Comparison of ENCODE assay signal across 25 mouse cellular contexts in genomic region chr19:37695146-37695545, GRCm38 (mm10). TPM values are rescaled to one million over a fixed set of nuclear protein-coding genes. Genes with fewer than 3 reads are reported as not detected.
DNase-seq lines count a peak whose midpoint lies in the region; ATAC-seq and TF ChIP-seq lines count a peak whose summit lies in the region.
"Had no signal": no experiment of that assay in that cellular context is flagged by ENCODE, and none has a peak within 500 bp of the region (broad histone marks: within the 10 kb centered on the region; RNA-seq: fewer than 3 reads in every experiment).

No protein-coding gene starts in this region.

- no peak overlapping the region for H3K9ac ChIP-seq in hindbrain, embryonic 11.5 days (ENCODE audit: low read depth, low read length)
- H3K9ac ChIP-seq in hindbrain, embryonic 16.5 days (ENCODE audit: low read depth, low read length), result no peak overlapping the region
- H3K9ac ChIP-seq in liver, adult 2 months (ENCODE audit: low read depth, low read length), result peak overlapping the region; percentile 42
- no peak overlapping the region for H3K9ac ChIP-seq in liver, embryonic 12.5 days
- H3K9ac ChIP-seq in neural tube, embryonic 15.5 days (replicated peaks), result no peak overlapping the region
- H3K9ac ChIP-seq: embryonic facial prominence, embryonic 12.5 days; forebrain, embryonic 13.5 days; forebrain, embryonic 15.5 days; forebrain, postnatal 0 days had no signal

- no peaks in the 10 kb centered on the region for H3K79me2 ChIP-seq in liver, adult 2 months (ENCODE audit: control insufficient read depth, insufficient read depth, low read length)

- H3K9me3 ChIP-seq in hindbrain, embryonic 11.5 days (ENCODE audit: control insufficient read depth, low read length), result no peaks in the 10 kb centered on the region
- no peaks in the 10 kb centered on the region; the same call in 1 of the 2 replicates for H3K9me3 ChIP-seq in hindbrain, embryonic 16.5 days (ENCODE audit: control insufficient read depth, low read length)
- no peaks in the 10 kb centered on the region for H3K9me3 ChIP-seq in liver, embryonic 12.5 days (replicated peaks)
- no peaks in the 10 kb centered on the region for H3K9me3 ChIP-seq in neural tube, embryonic 15.5 days (replicated peaks)
- H3K9me3 ChIP-seq in embryonic facial prominence, embryonic 10.5 days, result no peaks in the 10 kb centered on the region
- H3K9me3 ChIP-seq: embryonic facial prominence, embryonic 12.5 days; forebrain, embryonic 13.5 days; forebrain, embryonic 15.5 days had no signal

- TF ChIP-seq CTCF in liver, adult 2 months (IDR thresholded peaks at IDR 0.05; ENCODE audit: low read depth, low read length), result no peak

- 20% methylated on average over 13 of the region's 13 CpGs for WGBS in hindbrain, embryonic 11.5 days
- WGBS in hindbrain, embryonic 16.5 days, result 32% methylated on average over 13 of the region's 13 CpGs
- 21% methylated on average over 13 of the region's 13 CpGs for WGBS in liver, adult 2 months
- 46% methylated on average over 13 of the region's 13 CpGs for WGBS in liver, embryonic 12.5 days (ENCODE audit: insufficient replicate concordance)
- 27% methylated on average over 13 of the region's 13 CpGs for WGBS in neural tube, embryonic 15.5 days
- WGBS in embryonic facial prominence, embryonic 10.5 days, result 27% methylated on average over 13 of the region's 13 CpGs

- ATAC-seq in hindbrain, embryonic 11.5 days (ENCODE audit: low FRiP score), result no peak
- ATAC-seq in hindbrain, embryonic 16.5 days, result no peak
- no peak for ATAC-seq in liver, embryonic 12.5 days
- no peak for ATAC-seq in neural tube, embryonic 15.5 days (ENCODE audit: low FRiP score)
- ATAC-seq: forebrain, embryonic 13.5 days; forebrain, embryonic 15.5 days; forebrain, postnatal 0 days had no signal

- H3K27ac ChIP-seq in hindbrain, embryonic 11.5 days (ENCODE audit: low read depth, low read length), result no peak overlapping the region
- no peak overlapping the region for H3K27ac ChIP-seq in hindbrain, embryonic 16.5 days (ENCODE audit: low read depth, low read length)
- peak overlapping the region; percentile 74 for H3K27ac ChIP-seq in liver, adult 2 months (replicated peaks; ENCODE audit: insufficient read depth, low read depth, low read length)
- no peak overlapping the region for H3K27ac ChIP-seq in liver, embryonic 12.5 days
- H3K27ac ChIP-seq in neural tube, embryonic 15.5 days (replicated peaks), result no peak overlapping the region
- H3K27ac ChIP-seq in embryonic facial prominence, embryonic 10.5 days (replicated peaks), result no peak overlapping the region
- H3K27ac ChIP-seq: embryonic facial prominence, embryonic 12.5 days; forebrain, embryonic 13.5 days; forebrain, embryonic 15.5 days had no signal

- TF ChIP-seq POLR2A in liver, adult 2 months (IDR thresholded peaks at IDR 0.05; ENCODE audit: extremely low read depth, insufficient read depth, low read length), result no peak

- peak; percentile 41 for DNase-seq in hindbrain, embryonic 11.5 days (ENCODE audit: low spot score)
- peak; percentile 85 for DNase-seq in liver, adult 2 months (ENCODE audit: extremely low read depth, low read depth, low spot score)
- DNase-seq in neural tube, embryonic 10.5 days (ENCODE audit: extremely low spot score, low spot score), result peak; percentile 24
- peak; percentile 32 for DNase-seq in embryonic facial prominence, embryonic 10.5 days (ENCODE audit: low spot score)
- DNase-seq in heart, postnatal 4 days, result no peak
- DNase-seq: adrenal gland, adult 2 months; adrenal gland, postnatal 10 days; adrenal gland, postnatal 25 days; cerebellum, adult 11 months; cerebellum, adult 18-20 months; cerebellum, adult 8-10 months; cerebellum, adult 9-11 months; cerebellum, postnatal 14 days; cerebellum, postnatal 36 days had no signal

- no peak overlapping the region for H3K4me3 ChIP-seq in hindbrain, embryonic 11.5 days (ENCODE audit: low read depth, low read length)
- no peak overlapping the region for H3K4me3 ChIP-seq in hindbrain, embryonic 16.5 days (ENCODE audit: low read length)
- H3K4me3 ChIP-seq in liver, adult 2 months (ENCODE audit: insufficient read depth, low read depth, low read length), result no peak overlapping the region; the same call in 1 of the 2 replicates
- no peak overlapping the region for H3K4me3 ChIP-seq in liver, embryonic 12.5 days
- no peak overlapping the region for H3K4me3 ChIP-seq in neural tube, embryonic 15.5 days (replicated peaks)
- peak overlapping the region; percentile 30 for H3K4me3 ChIP-seq in embryonic facial prominence, embryonic 10.5 days
- H3K4me3 ChIP-seq: forebrain, embryonic 13.5 days; forebrain, embryonic 15.5 days had no signal

- H3K27me3 ChIP-seq in hindbrain, embryonic 11.5 days (ENCODE audit: control insufficient read depth, insufficient read depth, low read length), result peaks cover 100% of the 10 kb centered on the region
- peaks cover 90% of the 10 kb centered on the region for H3K27me3 ChIP-seq in hindbrain, embryonic 16.5 days (replicated peaks; ENCODE audit: control insufficient read depth, insufficient read depth, low read length)
- H3K27me3 ChIP-seq in liver, adult 2 months (ENCODE audit: control insufficient read depth, insufficient read depth, low read length), result no peaks in the 10 kb centered on the region
- H3K27me3 ChIP-seq in liver, embryonic 12.5 days (replicated peaks), result peaks cover 100% of the 10 kb centered on the region
- H3K27me3 ChIP-seq in neural tube, embryonic 15.5 days (replicated peaks), result peaks cover 100% of the 10 kb centered on the region
- H3K27me3 ChIP-seq in embryonic facial prominence, embryonic 10.5 days (replicated peaks; ENCODE audit: low read depth, poor library complexity, severe bottlenecking), result peaks cover 100% of the 10 kb centered on the region

- peaks cover 19% of the 10 kb centered on the region for H3K4me1 ChIP-seq in hindbrain, embryonic 11.5 days (replicated peaks; ENCODE audit: control insufficient read depth, insufficient read depth, low read length)
- peaks cover 29% of the 10 kb centered on the region for H3K4me1 ChIP-seq in hindbrain, embryonic 16.5 days (ENCODE audit: control insufficient read depth, insufficient read depth, low read depth, low read length)
- peaks cover 9% of the 10 kb centered on the region; the same call in 1 of the 2 replicates for H3K4me1 ChIP-seq in liver, adult 2 months (ENCODE audit: control insufficient read depth, insufficient read depth, low read length)
- H3K4me1 ChIP-seq in liver, embryonic 12.5 days, result peaks cover 34% of the 10 kb centered on the region
- H3K4me1 ChIP-seq in neural tube, embryonic 15.5 days, result peaks cover 51% of the 10 kb centered on the region
- H3K4me1 ChIP-seq in embryonic facial prominence, embryonic 10.5 days, result peaks cover 67% of the 10 kb centered on the region

- no peak overlapping the region for H3K4me2 ChIP-seq in hindbrain, embryonic 11.5 days (replicated peaks; ENCODE audit: low read depth, low read length)
- no peak overlapping the region for H3K4me2 ChIP-seq in hindbrain, embryonic 16.5 days (ENCODE audit: low read length)
- H3K4me2 ChIP-seq in liver, embryonic 12.5 days, result no peak overlapping the region
- H3K4me2 ChIP-seq in neural tube, embryonic 15.5 days, result no peak overlapping the region
- H3K4me2 ChIP-seq: forebrain, embryonic 13.5 days; forebrain, embryonic 15.5 days had no signal

- H3K36me3 ChIP-seq in hindbrain, embryonic 11.5 days (ENCODE audit: control insufficient read depth, insufficient read depth, low read length), result no peaks in the 10 kb centered on the region
- no peaks in the 10 kb centered on the region for H3K36me3 ChIP-seq in hindbrain, embryonic 16.5 days (ENCODE audit: control insufficient read depth, insufficient read depth, low read length)
- peaks cover 6% of the 10 kb centered on the region for H3K36me3 ChIP-seq in liver, adult 2 months (ENCODE audit: control insufficient read depth, insufficient read depth, low read length)
- no peaks in the 10 kb centered on the region for H3K36me3 ChIP-seq in liver, embryonic 12.5 days
- no peaks in the 10 kb centered on the region for H3K36me3 ChIP-seq in neural tube, embryonic 15.5 days
- H3K36me3 ChIP-seq in embryonic facial prominence, embryonic 10.5 days (replicated peaks), result no peaks in the 10 kb centered on the region
- H3K36me3 ChIP-seq: embryonic facial prominence, embryonic 12.5 days; forebrain, embryonic 15.5 days had no signal

RNA-seq across cellular contexts. Expression of gene Cyp26a1, which starts 2.5 kb away (rescaled TPM):
- 16.4 and 19.9 TPM in 2 replicates for polyA plus RNA-seq in hindbrain, embryonic 11.5 days (2014; fragmentation: Nextera tagmentation; extraction: Ambion mirVana)
- 0.09 and 0.20 TPM in 2 replicates for polyA plus RNA-seq in hindbrain, embryonic 16.5 days (2015; fragmentation: Nextera tagmentation; extraction: Ambion mirVana)
- 35.5 and 37.2 TPM in 2 replicates for total RNA-seq in liver, adult 2 months (2014; rRNA removed)
- 8.8 and 229 TPM in 2 replicates for polyA plus RNA-seq in liver, adult 2 months (2012; rRNA removed)
- 0.14 TPM in 1 of 2 replicates, not detected in the other for polyA plus RNA-seq in liver, embryonic 12.5 days (2016; fragmentation: Nextera tagmentation; extraction: Ambion mirVana)
- 0.65 and 1.3 TPM in 2 replicates for polyA plus RNA-seq in neural tube, embryonic 15.5 days (2015; fragmentation: Nextera tagmentation; extraction: Ambion mirVana)
- 28.2 and 29.0 TPM in 2 replicates for polyA plus RNA-seq in embryonic facial prominence, embryonic 10.5 days (2016; fragmentation: Nextera tagmentation; extraction: Ambion mirVana)
- under 1 TPM; 0.38 to 0.88 TPM for total RNA-seq in heart, postnatal 4 days (2021)
- total RNA-seq: adrenal gland, postnatal 25 days; common myeloid progenitor, adult 5-6 weeks; forebrain, postnatal 0 days had no signal
- polyA plus RNA-seq: adrenal gland, adult 2 months; forebrain, embryonic 15.5 days had no signal

RNA-seq across cellular contexts. Expression of gene Cyp26c1, which starts 9.8 kb away (rescaled TPM):
- polyA plus RNA-seq in hindbrain, embryonic 11.5 days (2014; fragmentation: Nextera tagmentation; extraction: Ambion mirVana), result 3.4 and 6.1 TPM in 2 replicates
- polyA plus RNA-seq in hindbrain, embryonic 16.5 days (2015; fragmentation: Nextera tagmentation; extraction: Ambion mirVana), result not detected in 2 replicates
- 0.09 TPM in 1 of 2 replicates, not detected in the other for total RNA-seq in liver, adult 2 months (2014; rRNA removed)
- 0.05 and 0.06 TPM in 2 replicates for polyA plus RNA-seq in liver, adult 2 months (2012; rRNA removed)
- not detected in 2 replicates for polyA plus RNA-seq in liver, embryonic 12.5 days (2016; fragmentation: Nextera tagmentation; extraction: Ambion mirVana)
- not detected in 2 replicates for polyA plus RNA-seq in neural tube, embryonic 15.5 days (2015; fragmentation: Nextera tagmentation; extraction: Ambion mirVana)
- polyA plus RNA-seq in embryonic facial prominence, embryonic 10.5 days (2016; fragmentation: Nextera tagmentation; extraction: Ambion mirVana), result 4.3 and 5.9 TPM in 2 replicates
- not detected for total RNA-seq in heart, postnatal 4 days (2021)
- total RNA-seq: adrenal gland, adult 2 months; adrenal gland, postnatal 25 days; adrenal gland, postnatal 4 days; common myeloid progenitor, adult 5-6 weeks; forebrain, postnatal 0 days had no signal
- polyA plus RNA-seq: adrenal gland, adult 2 months; brain, embryonic 14.5 days; forebrain, embryonic 11.5 days; forebrain, embryonic 13.5 days; forebrain, embryonic 15.5 days; forebrain, postnatal 0 days had no signal
